Mouse (Mus musculus) monocyte, adult 5-6 weeks (primary cell): ENCODE results near the gene Ror1. TPM values are rescaled to one million over a fixed set of nuclear protein-coding genes. Genes with fewer than 3 reads are reported as not detected.

Source experiments
- ATAC-seq: fragments of 153-309, 156-312 bp; replicated peaks from 2 replicates; pipeline ENCODE4 v1.8.0; 2017; ENCODE audit warnings: mild to moderate bottlenecking; ENCODE audit not compliant: low TSS enrichment, insufficient number of reproducible peaks, severe bottlenecking, poor library complexity, low FRiP score
- total RNA-seq: library from RNA; stranded (forward); fragments of 200-1000, 200-491, 200-594 nt; gene quantifications from 3 replicates; pipeline ENCODE4 v1.2.3, GENCODE M21; 2017

The Ror1 gene
- total RNA-seq, 1 experiment from 2014 or later, result not detected

- ATAC-seq, result no peak
These were observed 392.9 kb downstream of the Ror1 start for GRCm38 (mm10) chr4:100488447-100488846.

Other genes starting within 250 kb of the Ror1 start
- 11.8 to 18.0 TPM (median 14.0 TPM) in 3 replicates for gene Pgm1, start 166.4 kb upstream of the Ror1 start, total RNA-seq
- gene Itgb3bp, start 166.0 kb upstream of the Ror1 start, total RNA-seq, result 6.0 to 8.1 TPM (median 8.1 TPM) in 3 replicates